Mouse (Mus musculus): ENCODE results near the gene Rpl19. TPM values are rescaled to one million over a fixed set of nuclear protein-coding genes. Genes with fewer than 3 reads are reported as not detected.

Rpl19 gene
- total RNA-seq (2023) = 1,000 to 10,000 TPM; 1,852 to 1,930 TPM

GRCm38 (mm10) chr11:98026570-98027296 is at the start of gene Rpl19:
Gene Rpl19 (plus strand): TSS chr11:98026710.

GRCm38 (mm10) chr11:97985727-97986677 is 40.5 kb upstream of the Rpl19 start, which contains the start of gene Plxdc1:
Gene Plxdc1 (minus strand): TSS chr11:97986444.

GRCm38 (mm10) chr11:97995564-97996288 is 30.8 kb upstream of the Rpl19 start, which contains the start of gene Arl5c:
Gene Arl5c (minus strand): TSS chr11:97996181.

GRCm38 (mm10) chr11:98022555-98023371 is 3.7 kb upstream of the Rpl19 start, which contains the start of gene Cacnb1:
Gene Cacnb1 (minus strand): TSS chr11:98023034.

GRCm38 (mm10) chr11:98052989-98053834 is 26.7 kb downstream of the Rpl19 start, which contains the start of gene Stac2:
Gene Stac2 (minus strand): TSS chr11:98053462.

Other genes with a start within 250 kb of the Rpl19 start
- 1,000 to 10,000 TPM; 1,852 to 1,894 TPM for gene Rpl23, start 244.3 kb upstream of the Rpl19 start, total RNA-seq (2023)
- 10 to 100 TPM; 71.1 to 77.0 TPM for gene Lasp1, start 227.7 kb upstream of the Rpl19 start, total RNA-seq (2023)
- under 1 TPM; 0.36 to 0.41 TPM for gene B230217C12Rik, start 185.9 kb upstream of the Rpl19 start, total RNA-seq (2023)
- gene Fbxo47, start 142.6 kb upstream of the Rpl19 start, total RNA-seq (2023) = 1 to 10 TPM; 1.3 to 2.3 TPM
- gene Plxdc1, start 40.3 kb upstream of the Rpl19 start, total RNA-seq (2023) = under 1 TPM; 0.68 to 0.73 TPM
- 10 to 100 TPM; 61.3 to 65.0 TPM for gene Arl5c, start 30.5 kb upstream of the Rpl19 start, total RNA-seq (2023)
- 1 to 10 TPM; 5.8 to 6.6 TPM for gene Cacnb1, start 3.7 kb upstream of the Rpl19 start, total RNA-seq (2023)
- gene Stac2, start 26.8 kb downstream of the Rpl19 start, total RNA-seq (2023) = 10 to 100 TPM; 33.9 TPM
- 10 to 100 TPM; 48.7 to 50.1 TPM for gene Fbxl20, start 123.7 kb downstream of the Rpl19 start, total RNA-seq (2023)
- gene Med1, start 166.6 kb downstream of the Rpl19 start, total RNA-seq (2023) = 100 to 1,000 TPM in 1 of 2 experiments, 10 to 100 TPM in 1; 81.7 to 105 TPM
- gene Cdk12, start 176.3 kb downstream of the Rpl19 start, total RNA-seq (2023) = 100 to 1,000 TPM; 125 to 134 TPM

Data from B cell, adult 67 days (primary cell).